Mouse (Mus musculus): Measurements from ENCODE around the gene Lrrc8a.
A peak's percentile ranks its signal among the peaks of the same experiment; 100 is the strongest.

The Lrrc8a gene

GRCm38 (mm10) chr2:30237199-30237880, at the start of gene Lrrc8a:
TSS of gene Lrrc8a (plus strand) at chr2:30237715.
- DNase-seq (ENCODE audit: low read depth in 2 of 2, low spot score in 2 of 2) = peak; percentile 100

- DNase-seq (ENCODE audit: low read depth in 2 of 2, low spot score in 2 of 2) = no peak
These were observed 45.5 kb upstream of the Lrrc8a start for GRCm38 (mm10) chr2:30191790-30192580.

- no peak for DNase-seq (ENCODE audit: low read depth in 2 of 2, low spot score in 2 of 2)
These were observed 42.9 kb upstream of the Lrrc8a start for GRCm38 (mm10) chr2:30194656-30195055.

- no peak for DNase-seq (ENCODE audit: low read depth in 2 of 2, low spot score in 2 of 2)
These were observed 39.5 kb upstream of the Lrrc8a start for GRCm38 (mm10) chr2:30198021-30198420.

- no peak for DNase-seq (ENCODE audit: low read depth in 2 of 2, low spot score in 2 of 2)
These were observed 37.5 kb upstream of the Lrrc8a start for GRCm38 (mm10) chr2:30199984-30200383.

GRCm38 (mm10) chr2:30200388-30200925, 37.1 kb upstream of the Lrrc8a start:
- no peak for DNase-seq (ENCODE audit: low read depth in 2 of 2, low spot score in 2 of 2)

- peak; percentile 44 to 60 for DNase-seq (ENCODE audit: low read depth in 2 of 2, low spot score in 2 of 2)
These were observed 34.1 kb upstream of the Lrrc8a start for GRCm38 (mm10) chr2:30203439-30203838.

- DNase-seq (ENCODE audit: low read depth in 2 of 2, low spot score in 2 of 2) = no peak
These were observed 32.3 kb upstream of the Lrrc8a start for GRCm38 (mm10) chr2:30205255-30205628.

GRCm38 (mm10) chr2:30205629-30206357, 31.7 kb upstream of the Lrrc8a start, which contains the start of gene Kyat1:
TSS of gene Kyat1 (minus strand) at chr2:30205847.
- DNase-seq (ENCODE audit: low read depth in 2 of 2, low spot score in 2 of 2) = peak; percentile 88 to 93

- DNase-seq (ENCODE audit: low read depth in 2 of 2, low spot score in 2 of 2) = no peak
These were observed 30.1 kb upstream of the Lrrc8a start for GRCm38 (mm10) chr2:30207401-30207800.

GRCm38 (mm10) chr2:30207886-30208285, 29.6 kb upstream of the Lrrc8a start:
- DNase-seq (ENCODE audit: low read depth in 2 of 2, low spot score in 2 of 2) = no peak

- no peak for DNase-seq (ENCODE audit: low read depth in 2 of 2, low spot score in 2 of 2)
These were observed 25.9 kb upstream of the Lrrc8a start for GRCm38 (mm10) chr2:30211408-30212168.

- DNase-seq (ENCODE audit: low read depth in 2 of 2, low spot score in 2 of 2) = no peak
These were observed 25.4 kb upstream of the Lrrc8a start for GRCm38 (mm10) chr2:30212169-30212545.

GRCm38 (mm10) chr2:30212951-30213350, 24.6 kb upstream of the Lrrc8a start:
- DNase-seq (ENCODE audit: low read depth in 2 of 2, low spot score in 2 of 2) = no peak

GRCm38 (mm10) chr2:30214745-30215144, 22.8 kb upstream of the Lrrc8a start:
- DNase-seq (ENCODE audit: low read depth in 2 of 2, low spot score in 2 of 2) = no peak

GRCm38 (mm10) chr2:30215493-30215892, 22.0 kb upstream of the Lrrc8a start:
- DNase-seq (ENCODE audit: low read depth in 2 of 2, low spot score in 2 of 2) = no peak

GRCm38 (mm10) chr2:30216293-30216692, 21.2 kb upstream of the Lrrc8a start:
- DNase-seq (ENCODE audit: low read depth in 2 of 2, low spot score in 2 of 2) = no peak

GRCm38 (mm10) chr2:30235593-30235992, 1.9 kb upstream of the Lrrc8a start:
- DNase-seq (ENCODE audit: low read depth in 2 of 2, low spot score in 2 of 2) = no peak

GRCm38 (mm10) chr2:30236426-30237198, 903 bp upstream of the Lrrc8a start:
- no peak for DNase-seq (ENCODE audit: low read depth in 2 of 2, low spot score in 2 of 2)

- DNase-seq (ENCODE audit: low read depth in 2 of 2, low spot score in 2 of 2) = peak; percentile 47 to 51
These were observed 366 bp downstream of the Lrrc8a start for GRCm38 (mm10) chr2:30237881-30238280.
